Mouse (Mus musculus) left cerebral cortex, adult 2 months (tissue): ENCODE measurements around the gene Ormdl1. TPM values are rescaled to one million over a fixed set of nuclear protein-coding genes. Genes with fewer than 3 reads are reported as not detected.
"Not testable (repeated sequence)": the region's sequence is repeated elsewhere in the genome, so short reads cannot be mapped to it uniquely, and the experiment has no call there.

Source experiments
- DNase-seq, 2 experiments: peaks; one replicate each; pipeline ENCODE4 v3.0.0; 2021 to 2022; ENCODE audit warnings: low spot score in 2 of 2, mixed read lengths in 1 of 2; ENCODE audit errors: extremely low spot score in 1 of 2
- H3K27ac ChIP-seq: fragments of 200-600 bp; 2 replicates; pipeline ENCODE4 v1.8.1; 2022
- H3K4me3 ChIP-seq: fragments of 200-600 bp; 2 replicates; pipeline ENCODE4 v1.8.1; 2022
- CTCF ChIP-seq: fragments of 200-600 bp; IDR thresholded peaks from 2 replicates; pipeline ENCODE4 v1.8.1; 2022; ENCODE audit warnings: antibody characterized with exemption, mild to moderate bottlenecking, moderate library complexity
- intact Hi-C: fragments of 180-260 bp; cut with DNase I; formaldehyde crosslinking; loops from one replicate; pipeline ENCODE4 v1.15.1; 2025
- long read RNA-seq, 2 experiments: library from polyadenylated mRNA; stranded (forward); transcript quantifications; one replicate each; pipeline ENCODE4 v2.0.0; 2021; ENCODE audit warnings: borderline mapping rate in 2 of 2
- total RNA-seq, 2 experiments: library from RNA; stranded (reverse); gene quantifications; 2 replicates each; pipeline ENCODE4 v1.2.3; 2021

Gene Ormdl1
- total RNA-seq: 1 to 10 TPM; 7.3 to 8.8 TPM
- long read RNA-seq, experiment 1, transcript Ormdl1-201 (4 exons, 1,910 nt): major isoform, 7 of 7 reads
- long read RNA-seq, experiment 1, partial matches to known transcripts: 0 of 7 reads
- long read RNA-seq, experiment 1, other reads (novel, unspliced or antisense): 0 of 7 reads
- long read RNA-seq, experiment 2, partial matches to known transcripts: 0 of 5 reads
- long read RNA-seq, experiment 2, other reads (novel, unspliced or antisense): 1 of 5 reads

DNA sequence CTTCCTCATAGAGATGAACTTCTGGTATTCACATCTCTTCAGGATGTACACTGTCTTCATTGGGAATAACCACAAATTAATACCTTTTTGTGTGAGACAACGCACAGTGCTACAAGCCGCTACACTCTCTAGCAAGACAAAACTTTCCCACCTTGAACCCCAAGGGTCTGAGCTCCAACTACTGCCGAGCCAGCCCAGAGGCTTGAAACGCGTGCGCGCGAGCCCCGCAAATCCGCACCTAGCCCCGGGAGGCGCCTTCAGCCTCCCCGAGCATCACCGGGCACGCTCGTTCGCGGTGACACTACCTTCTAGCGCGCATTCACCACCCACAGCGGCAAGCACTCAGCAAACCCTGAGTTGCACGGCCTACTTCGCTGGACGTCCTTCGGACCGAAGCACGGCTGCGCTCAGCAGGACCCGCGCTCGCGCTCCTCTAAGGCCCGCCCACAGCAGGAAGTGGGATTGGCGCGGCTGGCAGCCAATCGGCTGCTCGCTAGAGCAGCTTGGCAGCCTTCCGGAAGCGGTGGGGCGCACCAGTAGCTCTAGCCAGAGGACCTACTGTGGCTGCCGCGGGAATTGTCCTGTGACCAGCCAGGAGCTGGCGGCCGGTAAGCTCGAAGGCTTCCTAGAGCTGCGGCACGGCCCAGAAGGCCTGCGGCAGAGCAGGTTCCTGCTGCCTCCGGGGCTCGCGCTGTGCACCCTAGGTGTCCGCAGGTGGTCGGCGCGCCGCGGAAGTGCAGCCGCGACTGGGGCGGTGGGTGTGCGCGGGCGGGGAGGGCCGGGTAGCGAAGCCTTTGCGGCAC, at the start of gene Ormdl1, which contains the start of the genes Pms1 and Gm28778:
Gene Ormdl1 (plus strand): TSS at position 515 of the 803 bp plus-strand sequence.
Gene Pms1 (minus strand): TSS at position 438 of the 803 bp plus-strand sequence.
Gene Gm28778 (plus strand): TSS at position 531 of the 803 bp plus-strand sequence.
- Histone ChIP-seq H3K27ac (peak within 1 kb of the TSS; percentile 65), H3K4me3 (peak within 1 kb of the TSS; percentile 90)
- peak; percentile 29 for TF ChIP-seq CTCF
- intact Hi-C loops: loop anchor here (1.0 kb wide), 1 partner anchor 17 kb away; the partner anchor contains the start of gene Osgepl1
- peak; percentile 95 to 97 for DNase-seq

GRCm38 (mm10) chr1:53264958-53265612, 31.8 kb upstream of the Ormdl1 start:
- H3K27ac ChIP-seq: not testable (repeated sequence)

GRCm38 (mm10) chr1:53269901-53270300, 27.0 kb upstream of the Ormdl1 start:
- no peak for TF ChIP-seq CTCF
- intact Hi-C loops: loop anchor here (10.0 kb wide), 1 partner anchor 315 kb away; no protein-coding TSS in a partner anchor
- Histone ChIP-seq H3K27ac (no peak overlapping the region), H3K4me3 (no peak overlapping the region)
- no peak for DNase-seq

More at GRCm38 (mm10) chr1:53264958-53265612, 31.8 kb upstream of the Ormdl1 start:
- H3K4me3 ChIP-seq, DNase-seq, intact Hi-C loops: not testable (repeated sequence)

GRCm38 (mm10) chr1:53272646-53273045, 24.2 kb upstream of the Ormdl1 start:
- H3K27ac ChIP-seq: no peak overlapping the region

GRCm38 (mm10) chr1:53291197-53291596, 5.7 kb upstream of the Ormdl1 start:
- intact Hi-C loops: no loop called here
- no peak for TF ChIP-seq CTCF
- DNase-seq: no peak
- Histone ChIP-seq H3K27ac (no peak overlapping the region), H3K4me3 (no peak overlapping the region)

More at GRCm38 (mm10) chr1:53272646-53273045, 24.2 kb upstream of the Ormdl1 start:
- H3K4me3 ChIP-seq: no peak overlapping the region
- TF ChIP-seq CTCF: peak; percentile 71
- DNase-seq: peak; percentile 16 to 25
- intact Hi-C loops: loop anchor here (1.0 to 10.0 kb wide), 2 partner anchors 219 to 318 kb away; no protein-coding TSS in a partner anchor

DNA sequence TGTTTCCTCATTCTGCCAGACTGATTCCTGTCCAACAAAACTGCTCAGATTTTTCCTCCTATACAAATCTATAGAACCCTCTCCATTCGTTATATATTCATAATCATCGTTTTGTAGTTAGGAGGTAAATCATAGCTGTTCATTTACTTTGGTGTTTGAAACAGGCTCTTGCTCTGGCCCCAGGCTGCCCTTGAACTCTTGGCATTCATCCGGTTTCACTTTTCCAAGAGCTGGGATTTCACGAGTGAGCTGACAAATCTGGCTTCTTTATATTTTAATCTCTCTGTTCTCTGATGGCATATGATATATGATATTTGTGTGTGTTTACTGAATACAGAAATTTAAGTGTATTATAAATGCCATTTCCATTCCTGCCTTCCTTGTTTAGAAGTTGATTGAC, 3.6 kb downstream of the Ormdl1 start:
- Histone ChIP-seq H3K27ac (no peak overlapping the region), H3K4me3 (no peak overlapping the region)
- intact Hi-C loops: no loop called here
- no peak for TF ChIP-seq CTCF
- DNase-seq: no peak

DNA sequence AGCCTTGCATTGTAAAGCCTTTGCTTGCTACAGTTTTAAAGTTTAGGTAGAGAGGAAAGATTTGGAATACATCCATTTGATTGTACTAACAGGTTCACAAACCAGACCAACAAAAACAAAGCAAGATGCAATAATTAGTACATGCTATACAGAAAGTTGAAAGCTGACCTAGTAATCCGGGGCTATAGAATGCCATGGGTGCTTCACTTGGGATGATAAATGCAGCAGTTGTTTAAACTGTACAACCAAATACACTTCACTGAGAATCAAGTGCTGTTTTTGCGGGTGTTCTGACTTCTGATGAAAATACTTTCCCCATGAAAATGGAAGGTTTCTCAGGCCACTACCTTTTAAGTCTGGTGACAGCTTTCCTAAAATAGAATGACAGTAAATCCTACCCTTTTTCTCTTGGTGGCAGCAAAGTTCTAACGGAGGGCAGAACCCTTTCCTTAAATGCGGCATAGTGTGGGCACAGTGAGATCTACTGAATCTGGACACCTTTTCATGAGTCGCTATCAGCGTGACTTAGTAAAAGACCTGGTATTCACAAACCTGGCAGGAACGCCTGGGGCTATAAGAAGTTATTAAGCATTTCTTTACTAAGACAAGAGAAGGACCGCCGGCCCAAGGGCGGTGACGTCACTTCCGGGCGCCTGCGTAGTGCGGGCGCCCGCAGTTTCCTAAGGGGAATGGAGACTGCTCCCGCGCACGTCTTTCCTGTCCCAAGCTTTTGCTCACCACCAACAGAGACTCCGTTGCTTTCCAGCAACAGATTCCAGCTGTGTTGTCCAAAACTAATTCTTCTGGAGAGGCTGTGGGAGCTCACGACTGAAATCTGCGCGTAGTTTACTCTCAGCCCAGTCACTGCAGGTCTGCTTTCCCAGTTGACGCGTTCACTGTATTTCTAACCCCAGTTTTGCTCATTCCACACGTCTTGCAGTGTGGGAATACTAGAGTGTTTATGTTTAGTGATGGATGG, 16.4 kb downstream of the Ormdl1 start, which contains the start of gene Osgepl1:
Gene Osgepl1 (plus strand): TSS at position 636 of the 979 bp plus-strand sequence.
- intact Hi-C loops: loop anchor here (1.0 kb wide), 2 partner anchors 16 to 39 kb away; partner anchors contain the start of genes Asdurf, Asnsd1, Gm28551 and Gm28778
- Histone ChIP-seq H3K27ac (peak within 1 kb of the TSS; percentile 93), H3K4me3 (peak within 1 kb of the TSS; percentile 58)
- peak; percentile 85 for DNase-seq
- TF ChIP-seq CTCF: peak; percentile 9

- intact Hi-C loops: no loop called here
- no peak for TF ChIP-seq CTCF
- no peak for DNase-seq
Measured at GRCm38 (mm10) chr1:53321662-53322344, 24.9 kb downstream of the Ormdl1 start.

GRCm38 (mm10) chr1:53323254-53323653, 26.4 kb downstream of the Ormdl1 start:
- TF ChIP-seq CTCF: no peak
- no peak for DNase-seq

More at GRCm38 (mm10) chr1:53321662-53322344, 24.9 kb downstream of the Ormdl1 start:
- H3K27ac ChIP-seq: no peak overlapping the region
- H3K4me3 ChIP-seq: no peak overlapping the region

GRCm38 (mm10) chr1:53324277-53324676, 27.4 kb downstream of the Ormdl1 start:
- no peak for DNase-seq
- H3K4me3 ChIP-seq: no peak overlapping the region
- H3K27ac ChIP-seq: no peak overlapping the region
- intact Hi-C loops: no loop called here
- no peak for TF ChIP-seq CTCF

More at GRCm38 (mm10) chr1:53323254-53323653, 26.4 kb downstream of the Ormdl1 start:
- no peak overlapping the region for H3K4me3 ChIP-seq
- H3K27ac ChIP-seq: no peak overlapping the region
- intact Hi-C loops: no loop called here
